Mouse (Mus musculus) layer of hippocampus, postnatal 10 days (tissue): ENCODE measurements at regions not wholly inside any gene's neighbourhood (a gene's known extent, or its start where the extent isn't known, plus 50 kb on each side); places are given as distances from the start of the nearest gene placed in this dataset.

ENCODE experiments used
- DNase-seq, 2 experiments: peaks; one replicate each; pipeline ENCODE4 v3.0.0; 2021; ENCODE audit warnings: low spot score in 2 of 2

DNA sequence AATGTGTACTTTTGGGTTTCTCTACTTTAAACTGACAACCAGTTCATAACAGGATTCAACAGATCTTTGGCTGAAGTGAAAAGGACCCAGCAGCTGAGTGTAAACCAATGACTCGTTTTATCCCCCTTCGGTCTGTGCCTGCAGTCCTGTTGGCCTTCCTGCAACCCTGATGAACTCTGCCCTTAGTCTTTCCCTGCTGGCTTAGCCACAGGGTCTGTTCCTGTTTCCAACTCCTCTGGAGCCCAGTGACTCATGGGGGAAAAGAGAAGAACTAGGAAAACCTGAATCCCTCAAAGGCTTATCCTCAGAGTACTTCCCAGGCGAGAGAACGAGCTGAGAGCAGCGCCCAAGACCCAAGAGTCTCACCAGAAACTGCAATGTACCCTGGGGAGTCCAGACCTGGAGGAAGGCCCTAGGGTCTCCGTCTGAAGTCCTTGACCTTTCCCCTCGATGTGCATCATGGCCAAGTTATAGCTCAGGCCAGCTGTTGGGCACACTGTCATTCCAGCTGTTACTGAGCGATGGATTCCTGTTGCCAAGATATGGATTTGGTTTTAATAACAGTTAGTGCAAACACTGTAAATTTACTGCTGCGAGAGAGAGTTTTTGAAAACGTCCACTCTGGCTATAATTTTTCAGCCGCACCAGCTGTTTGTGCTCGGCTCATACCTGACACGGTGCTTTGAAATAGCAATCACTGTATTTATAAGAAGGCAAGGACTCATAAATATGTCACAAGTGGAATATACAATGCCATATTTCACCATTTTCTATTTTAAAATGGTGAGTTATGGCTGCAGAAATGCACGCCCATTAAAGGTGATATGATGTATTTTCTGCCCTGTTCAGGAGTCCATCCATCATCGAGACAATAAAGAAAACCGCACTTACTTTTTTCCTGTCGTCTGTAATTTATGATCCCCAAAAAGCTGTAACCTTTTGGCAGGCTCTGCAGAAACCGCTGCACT lies 63.3 kb upstream of the Zfp703 start:
- DNase-seq: no peak

DNA sequence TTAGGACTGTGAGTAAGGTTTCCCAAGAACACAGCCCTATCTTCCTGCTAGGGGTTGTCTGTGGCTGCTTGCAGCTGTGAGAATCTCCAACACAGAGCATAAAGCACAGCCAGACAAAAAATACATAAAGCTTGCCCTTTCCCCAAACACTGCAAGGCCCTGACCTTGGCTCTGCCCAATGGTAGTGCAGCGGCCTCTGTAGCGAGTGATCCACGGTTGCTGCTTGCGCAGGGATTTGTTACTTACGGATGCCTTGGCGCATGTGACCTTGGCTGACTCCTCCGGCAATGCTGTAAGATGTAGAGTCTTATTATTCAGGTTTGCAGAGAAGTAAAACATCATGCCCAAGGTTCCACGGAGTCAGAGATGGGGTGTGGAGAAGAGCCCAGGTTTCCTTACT lies 61.4 kb upstream of the Zfp703 start:
- DNase-seq: no peak

DNA sequence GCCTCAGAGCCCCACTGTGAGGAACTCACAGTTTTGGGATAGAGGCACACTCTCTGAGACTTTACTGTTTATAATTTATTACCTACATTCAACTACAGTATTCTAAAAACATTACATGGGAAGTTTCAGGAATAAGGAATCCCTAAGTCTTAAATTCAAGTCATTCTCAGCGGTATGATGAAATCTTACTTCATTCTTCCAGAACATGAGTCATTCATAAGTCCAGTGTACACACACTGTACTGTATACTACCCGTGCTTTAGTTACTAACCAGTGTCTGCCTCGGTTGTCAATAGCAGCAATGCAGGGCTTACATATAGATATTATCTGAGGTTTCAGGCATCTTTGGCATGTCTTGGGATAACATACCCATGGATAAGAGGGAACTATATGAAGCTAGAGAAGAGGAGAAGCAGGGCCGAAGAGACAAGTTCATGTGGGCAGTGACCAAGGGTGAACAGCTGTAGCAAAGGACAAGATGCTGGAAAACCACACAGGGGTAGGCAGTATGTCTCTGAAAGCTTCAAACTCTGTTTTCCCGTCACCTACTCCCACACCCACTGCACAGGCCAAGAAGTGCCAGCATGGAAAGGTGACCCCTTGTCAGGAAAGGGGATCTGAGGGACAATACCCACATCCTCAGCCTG lies 55.5 kb upstream of the Zfp703 start:
- no peak for DNase-seq

DNA sequence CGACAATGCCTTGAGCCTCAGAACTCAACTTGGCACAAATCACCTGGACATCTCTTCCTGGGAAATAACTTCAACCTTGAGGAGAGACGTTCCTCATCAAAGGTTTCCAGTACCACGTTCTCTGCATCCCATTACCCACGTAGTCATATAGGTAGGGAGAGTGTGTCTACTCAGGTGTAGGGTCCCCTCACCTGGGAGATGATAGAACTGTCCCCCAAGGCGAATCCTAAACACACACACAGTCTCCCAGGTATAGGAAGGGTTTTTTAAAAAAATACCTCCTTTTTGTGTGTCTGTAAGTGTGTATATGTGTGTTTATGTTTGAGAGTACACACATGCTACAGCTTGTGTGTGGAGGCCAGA lies 55.0 kb upstream of the Zfp703 start:
- no peak for DNase-seq

DNA sequence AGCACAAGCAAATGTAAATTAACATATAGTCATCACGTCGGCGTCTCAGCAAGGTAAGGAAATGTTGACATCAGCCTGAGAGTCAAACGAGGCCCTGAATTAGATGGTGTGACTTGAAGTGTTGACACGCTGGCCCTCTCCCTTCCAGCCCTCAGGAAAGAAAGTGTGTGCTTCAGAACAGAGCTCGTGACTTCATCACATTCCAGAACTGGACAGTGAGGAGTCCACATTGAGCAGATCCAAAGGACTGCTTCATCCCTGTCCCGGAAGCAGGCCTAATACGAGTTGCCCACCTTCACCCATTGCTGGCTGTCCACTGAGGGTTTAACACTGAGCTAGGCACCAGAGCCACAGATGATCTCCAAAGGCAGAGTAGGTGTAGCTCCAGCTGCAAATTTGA lies 54.0 kb upstream of the Zfp703 start:
- DNase-seq: no peak
